Mouse (Mus musculus): Measurements from ENCODE around the gene Slc22a13. TPM values are rescaled to one million over a fixed set of nuclear protein-coding genes. Genes with fewer than 3 reads are reported as not detected.
A peak's percentile ranks its signal among the peaks of the same experiment; 100 is the strongest.

The Slc22a13 gene
- total and polyA plus RNA-seq, 2 experiments from 2014 or later, result not detected

DNA sequence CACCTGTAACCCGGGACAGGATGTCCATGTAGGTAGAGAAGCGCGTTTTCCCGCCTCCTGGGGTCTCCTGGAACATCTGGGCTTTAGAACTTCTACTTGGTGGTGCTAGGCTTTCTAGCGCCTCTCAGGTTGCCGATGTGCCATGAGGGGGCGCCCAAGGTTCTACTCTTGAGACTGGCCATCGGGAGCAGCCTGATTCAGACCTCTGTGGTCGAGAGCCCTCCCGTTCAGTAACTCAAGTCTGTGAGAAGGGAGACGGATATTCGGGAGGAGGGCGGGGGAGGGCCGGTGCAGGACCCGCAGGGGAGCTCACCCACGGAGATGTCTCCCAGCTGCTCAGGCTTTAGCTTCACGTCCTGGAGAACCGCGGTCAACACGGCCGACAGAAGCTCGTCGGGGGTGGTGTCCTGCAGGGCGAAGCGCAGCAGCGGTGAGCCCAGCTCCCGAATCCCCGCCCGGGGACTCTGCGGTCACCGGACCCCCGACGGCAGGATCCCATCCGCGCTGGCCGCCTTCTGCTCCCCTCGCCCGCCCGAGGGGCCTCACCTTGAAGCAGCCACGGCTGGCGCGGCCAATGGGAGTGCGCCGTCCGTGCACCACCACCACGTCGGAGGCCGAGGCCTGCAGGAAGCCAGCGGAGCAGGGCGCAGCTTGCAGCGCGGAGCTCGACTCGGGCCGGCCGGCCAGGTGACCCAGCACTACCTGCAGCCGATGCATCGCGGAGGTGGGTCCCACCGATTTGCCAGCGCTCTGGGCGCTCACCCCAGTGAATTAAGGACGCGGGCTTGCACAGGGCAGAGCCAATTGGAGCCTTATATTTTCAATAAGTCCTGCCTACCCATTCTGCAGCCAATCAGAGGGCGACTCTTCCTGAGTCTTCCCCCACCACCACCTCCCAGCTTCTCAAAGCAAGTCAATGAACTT lies 52.4 kb downstream of the Slc22a13 start, which contains the start of gene Acaa1b:
Acaa1b (minus strand) TSS at position 816 of the 924 bp plus-strand sequence.
- Histone ChIP-seq H3K27ac (ENCODE audit: low read depth) (no peak within 1 kb of the TSS), H3K4me3 (ENCODE audit: low read depth, low read length) (peak within 1 kb of the TSS; percentile 39), H3K4me1 (ENCODE audit: control insufficient read depth, insufficient read depth) (0 out of 2 replicates have a peak, but pooled peaks cover 3% of the 10 kb centered on the region), H3K9ac (replicated peaks; ENCODE audit: low read depth, low read length) (no peak within 1 kb of the TSS), H3K4me2 (ENCODE audit: low read depth, low read length) (peak within 1 kb of the TSS; percentile 56), H3K36me3 (replicated peaks; ENCODE audit: control insufficient read depth, insufficient read depth, low read length) (no peaks in the 10 kb centered on the region), H3K27me3 (ENCODE audit: control insufficient read depth, insufficient read depth, low read length) (peaks cover 33% of the 10 kb centered on the region), H3K9me3 (replicated peaks; ENCODE audit: control insufficient read depth, low read length) (no peaks in the 10 kb centered on the region)
- DNase-seq (ENCODE audit: low spot score), result peak; percentile 80
- WGBS, result 2% methylated on average over 65 of the region's 65 CpGs
- TF ChIP-seq EP300 (IDR thresholded peaks at IDR 0.05; ENCODE audit: low read depth), result no peak
- TF ChIP-seq CTCF (IDR thresholded peaks at IDR 0.05; ENCODE audit: low read depth), result peak; percentile 69
- peak; percentile 82 for ATAC-seq (ENCODE audit: insufficient read depth, low read depth)

DNA sequence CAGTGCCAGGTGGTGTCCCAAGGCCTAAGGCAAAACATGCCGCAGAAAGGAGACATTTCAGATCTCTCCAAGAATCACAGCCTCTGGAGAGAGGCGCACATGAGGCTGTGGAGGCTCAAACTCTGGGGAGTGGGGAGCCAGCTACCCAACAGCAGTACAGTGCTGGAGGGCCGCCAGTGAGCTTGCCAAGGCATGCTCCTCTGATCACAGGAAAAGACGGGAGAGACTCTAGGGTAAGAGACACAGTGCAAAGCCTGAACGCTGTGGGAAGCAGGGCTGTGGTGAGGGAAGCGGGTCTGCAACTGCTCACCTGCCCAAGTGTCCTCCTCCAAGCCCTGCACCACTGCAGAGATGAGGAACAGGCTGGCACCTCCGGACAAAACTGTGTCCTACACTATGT lies 53.1 kb downstream of the Slc22a13 start:
- DNase-seq (ENCODE audit: low spot score) (no peak), ATAC-seq (ENCODE audit: insufficient read depth, low read depth) (no peak)
- H3K9ac ChIP-seq (replicated peaks; ENCODE audit: low read depth, low read length), result no peak overlapping the region
- no peak overlapping the region for H3K4me2 ChIP-seq (ENCODE audit: low read depth, low read length)
- no peaks in the 10 kb centered on the region for H3K36me3 ChIP-seq (replicated peaks; ENCODE audit: control insufficient read depth, insufficient read depth, low read length)
- 39% methylated on average over 7 of the region's 7 CpGs for WGBS
- H3K4me3 ChIP-seq (ENCODE audit: low read depth, low read length), result no peak overlapping the region
- H3K27me3 ChIP-seq (ENCODE audit: control insufficient read depth, insufficient read depth, low read length), result peaks cover 33% of the 10 kb centered on the region
- no peak overlapping the region for H3K27ac ChIP-seq (ENCODE audit: low read depth)
- H3K9me3 ChIP-seq (replicated peaks; ENCODE audit: control insufficient read depth, low read length), result no peaks in the 10 kb centered on the region
- 0 out of 2 replicates have a peak, but pooled peaks cover 3% of the 10 kb centered on the region for H3K4me1 ChIP-seq (ENCODE audit: control insufficient read depth, insufficient read depth)
- no peak for TF ChIP-seq CTCF (IDR thresholded peaks at IDR 0.05; ENCODE audit: low read depth)
- no peak for TF ChIP-seq EP300 (IDR thresholded peaks at IDR 0.05; ENCODE audit: low read depth)

DNA sequence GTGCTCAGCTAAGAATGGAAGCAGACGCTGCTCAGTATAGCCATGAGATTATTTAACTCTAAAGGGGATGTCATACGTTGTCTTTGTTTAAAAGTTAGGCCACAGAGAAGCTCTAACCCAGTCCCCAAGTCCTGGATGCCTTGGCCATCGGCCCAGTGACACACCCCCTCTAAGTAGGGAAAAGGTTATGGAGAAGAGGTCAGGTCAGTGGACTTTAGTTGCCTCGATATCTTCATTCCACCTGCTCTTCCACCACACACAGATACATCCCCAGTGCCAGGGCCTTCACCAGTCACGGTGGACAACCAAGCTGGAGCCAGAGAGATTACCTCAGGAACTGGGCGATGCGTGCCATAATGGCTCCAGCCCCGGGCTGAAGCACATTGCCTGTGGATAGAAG lies 53.5 kb downstream of the Slc22a13 start:
- ATAC-seq (ENCODE audit: insufficient read depth, low read depth), result no peak
- DNase-seq (ENCODE audit: low spot score), result no peak
- Histone ChIP-seq H3K36me3 (replicated peaks; ENCODE audit: control insufficient read depth, insufficient read depth, low read length) (no peaks in the 10 kb centered on the region), H3K4me3 (ENCODE audit: low read depth, low read length) (no peak overlapping the region), H3K27ac (ENCODE audit: low read depth) (no peak overlapping the region), H3K9me3 (replicated peaks; ENCODE audit: control insufficient read depth, low read length) (no peaks in the 10 kb centered on the region), H3K27me3 (ENCODE audit: control insufficient read depth, insufficient read depth, low read length) (peaks cover 33% of the 10 kb centered on the region), H3K4me2 (ENCODE audit: low read depth, low read length) (no peak overlapping the region), H3K9ac (replicated peaks; ENCODE audit: low read depth, low read length) (no peak overlapping the region), H3K4me1 (ENCODE audit: control insufficient read depth, insufficient read depth) (0 out of 2 replicates have a peak, but pooled peaks cover 3% of the 10 kb centered on the region)
- WGBS, result 70% methylated on average over 8 of the region's 8 CpGs
- TF ChIP-seq EP300 (IDR thresholded peaks at IDR 0.05; ENCODE audit: low read depth), result no peak
- no peak for TF ChIP-seq CTCF (IDR thresholded peaks at IDR 0.05; ENCODE audit: low read depth)

DNA sequence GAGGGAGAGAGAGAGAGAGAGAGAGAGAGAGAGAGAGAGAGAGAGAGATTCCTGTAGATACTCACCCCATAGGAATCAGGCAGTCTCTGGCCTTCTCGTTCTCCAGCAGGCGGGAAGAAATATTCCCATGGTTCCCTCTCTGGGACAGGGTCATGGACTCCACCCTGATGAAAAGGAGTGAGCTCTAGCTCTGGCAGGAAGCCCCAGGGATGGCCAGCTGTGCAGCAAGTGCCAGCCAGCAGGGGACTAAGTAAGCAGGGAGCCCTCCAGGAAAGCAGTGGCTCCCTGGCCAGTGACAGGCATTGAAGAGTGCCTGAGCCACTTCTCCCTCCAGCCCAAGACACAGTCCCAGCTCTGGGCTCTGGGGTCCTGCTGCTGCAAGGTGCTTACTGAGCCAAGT lies 57.1 kb downstream of the Slc22a13 start:
- no peak for ATAC-seq (ENCODE audit: insufficient read depth, low read depth)
- Histone ChIP-seq H3K4me1 (ENCODE audit: control insufficient read depth, insufficient read depth) (0 out of 2 replicates have a peak, but pooled peaks cover 1% of the 10 kb centered on the region), H3K27me3 (ENCODE audit: control insufficient read depth, insufficient read depth, low read length) (peaks cover 23% of the 10 kb centered on the region), H3K4me2 (ENCODE audit: low read depth, low read length) (no peak overlapping the region), H3K4me3 (ENCODE audit: low read depth, low read length) (no peak overlapping the region), H3K27ac (ENCODE audit: low read depth) (no peak overlapping the region), H3K9ac (replicated peaks; ENCODE audit: low read depth, low read length) (no peak overlapping the region), H3K9me3 (replicated peaks; ENCODE audit: control insufficient read depth, low read length) (no peaks in the 10 kb centered on the region), H3K36me3 (replicated peaks; ENCODE audit: control insufficient read depth, insufficient read depth, low read length) (no peaks in the 10 kb centered on the region)
- 48% methylated on average over 2 of the region's 2 CpGs for whole genome bisulfite sequencing
- no peak for DNase-seq (ENCODE audit: low spot score)
- TF ChIP-seq EP300 (IDR thresholded peaks at IDR 0.05; ENCODE audit: low read depth) (no peak), CTCF (IDR thresholded peaks at IDR 0.05; ENCODE audit: low read depth) (no peak)

DNA sequence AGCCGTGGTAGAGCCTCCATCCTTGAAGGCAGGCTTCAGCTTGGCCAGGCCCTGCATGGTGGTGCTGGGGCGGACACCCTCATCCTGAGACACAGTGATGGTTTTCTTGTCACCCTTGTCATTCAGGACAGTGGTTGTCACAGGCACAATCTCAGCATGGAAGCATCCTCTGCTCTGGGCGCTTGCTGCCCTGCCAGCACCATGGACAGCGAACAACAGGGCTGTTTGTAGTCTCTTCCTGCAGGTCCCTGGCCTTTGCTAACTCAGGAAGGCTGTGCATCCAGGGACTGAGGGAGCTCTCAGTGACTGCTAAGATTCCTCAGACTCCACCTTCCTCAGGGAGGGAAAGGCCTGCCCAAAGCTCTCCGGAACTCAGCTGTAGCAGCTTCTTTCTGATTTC lies 59.3 kb downstream of the Slc22a13 start:
- H3K4me3 ChIP-seq (ENCODE audit: low read depth, low read length), result no peak overlapping the region
- no peaks in the 10 kb centered on the region for H3K4me1 ChIP-seq (ENCODE audit: control insufficient read depth, insufficient read depth)
- WGBS, result 22% methylated on average over 5 of the region's 5 CpGs
- DNase-seq (ENCODE audit: low spot score), result peak; percentile 54
- no peaks in the 10 kb centered on the region for H3K9me3 ChIP-seq (replicated peaks; ENCODE audit: control insufficient read depth, low read length)
- H3K27ac ChIP-seq (ENCODE audit: low read depth), result no peak overlapping the region
- no peak for ATAC-seq (ENCODE audit: insufficient read depth, low read depth)
- 0 out of 2 replicates have a peak, but pooled peaks cover 3% of the 10 kb centered on the region for H3K27me3 ChIP-seq (ENCODE audit: control insufficient read depth, insufficient read depth, low read length)
- no peaks in the 10 kb centered on the region for H3K36me3 ChIP-seq (replicated peaks; ENCODE audit: control insufficient read depth, insufficient read depth, low read length)
- no peak for TF ChIP-seq CTCF (IDR thresholded peaks at IDR 0.05; ENCODE audit: low read depth)
- TF ChIP-seq EP300 (IDR thresholded peaks at IDR 0.05; ENCODE audit: low read depth), result no peak
- no peak overlapping the region for H3K4me2 ChIP-seq (ENCODE audit: low read depth, low read length)
- H3K9ac ChIP-seq (replicated peaks; ENCODE audit: low read depth, low read length), result no peak overlapping the region

Measured in heart, postnatal 0 days (tissue).